Mouse (Mus musculus): ENCODE data around the gene Dram1.

DNA sequence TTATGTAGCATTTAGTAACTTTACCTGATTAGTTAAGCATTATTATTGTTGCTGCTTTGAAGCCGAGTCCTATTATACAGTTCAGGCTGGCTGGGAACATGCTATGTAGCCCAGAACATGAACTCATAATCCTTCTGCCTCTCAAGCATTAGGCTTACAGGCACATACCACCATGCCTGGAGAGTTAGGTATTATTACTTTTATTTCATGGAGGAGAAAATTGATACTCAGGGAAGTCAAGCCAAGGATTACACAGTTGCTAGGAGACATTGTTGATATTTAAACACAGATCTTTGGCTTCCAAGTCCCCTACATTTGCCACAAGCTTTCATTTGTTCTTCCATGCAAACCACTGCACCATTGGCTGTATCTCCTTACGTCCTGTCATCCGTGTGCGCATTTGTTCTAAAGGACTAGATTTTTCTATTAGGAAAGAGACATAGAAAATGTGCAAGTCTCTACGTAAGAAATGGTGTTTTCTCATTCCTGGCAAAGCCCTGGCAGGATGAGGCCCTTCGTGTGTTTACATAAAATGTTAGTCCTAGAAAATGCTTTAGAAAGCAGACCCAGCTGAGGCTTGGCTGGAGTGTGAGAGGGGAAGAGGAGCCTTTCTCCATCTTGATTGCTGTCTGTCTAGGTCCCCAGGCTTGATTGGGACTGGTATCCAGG, 76.9 kb downstream of the Dram1 start:
- TF ChIP-seq CTCF (IDR thresholded peaks at IDR 0.05; ENCODE audit: low read depth): no peak
- no peak for TF ChIP-seq EP300 (IDR thresholded peaks at IDR 0.05; ENCODE audit: low read depth)

Data from liver, postnatal 0 days (tissue).